Mouse (Mus musculus) testis, adult 2 months (tissue): ENCODE measurements around the gene Tubgcp3.

Source experiments
- CTCF ChIP-seq: fragments of 200-500 bp; IDR thresholded peaks from 2 replicates; pipeline ENCODE4 v1.5.1; 2012; ENCODE audit warnings: low read depth, mild to moderate bottlenecking, inconsistent platforms, low read length, moderate library complexity; ENCODE audit not compliant: control insufficient read depth, insufficient read depth, insufficient replicate concordance
- POLR2A ChIP-seq: fragments of 200-500 bp; IDR thresholded peaks from 2 replicates; pipeline ENCODE4 v1.6.1; 2012; ENCODE audit warnings: low read depth, mild to moderate bottlenecking, inconsistent platforms, low read length, moderate library complexity; ENCODE audit not compliant: control insufficient read depth

DNA sequence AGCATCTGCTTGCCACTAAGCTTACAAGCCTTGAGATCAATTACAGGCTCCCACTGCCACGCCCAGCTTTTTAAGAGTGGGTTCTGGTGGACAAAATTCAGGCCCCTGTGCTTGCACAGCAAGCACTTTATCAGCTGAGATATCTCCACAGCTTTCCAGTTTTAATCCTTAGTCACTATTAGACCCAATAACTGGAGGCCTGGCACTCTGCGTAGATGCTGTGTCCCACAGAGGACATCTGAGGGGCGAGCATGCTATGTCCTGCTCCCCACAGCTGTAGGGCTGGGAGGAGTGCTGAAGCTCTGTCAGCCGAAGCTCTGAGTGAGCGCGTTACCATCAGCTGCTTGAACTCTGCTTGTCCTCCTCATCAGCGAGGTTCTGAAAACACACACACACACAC lies 105.5 kb downstream of the Tubgcp3 start:
- no peak for TF ChIP-seq POLR2A
- TF ChIP-seq CTCF = no peak
